Mouse (Mus musculus): ENCODE measurements around the gene Snd1.

Snd1 gene

GRCm38 (mm10) chr6:28549374-28549773 is 74.4 kb downstream of the Snd1 start:
- no peak for DNase-seq

- DNase-seq = no peak
These were observed 75.5 kb downstream of the Snd1 start for GRCm38 (mm10) chr6:28550255-28551004.

GRCm38 (mm10) chr6:28554470-28554869 is 79.5 kb downstream of the Snd1 start:
- no peak for DNase-seq

DNA sequence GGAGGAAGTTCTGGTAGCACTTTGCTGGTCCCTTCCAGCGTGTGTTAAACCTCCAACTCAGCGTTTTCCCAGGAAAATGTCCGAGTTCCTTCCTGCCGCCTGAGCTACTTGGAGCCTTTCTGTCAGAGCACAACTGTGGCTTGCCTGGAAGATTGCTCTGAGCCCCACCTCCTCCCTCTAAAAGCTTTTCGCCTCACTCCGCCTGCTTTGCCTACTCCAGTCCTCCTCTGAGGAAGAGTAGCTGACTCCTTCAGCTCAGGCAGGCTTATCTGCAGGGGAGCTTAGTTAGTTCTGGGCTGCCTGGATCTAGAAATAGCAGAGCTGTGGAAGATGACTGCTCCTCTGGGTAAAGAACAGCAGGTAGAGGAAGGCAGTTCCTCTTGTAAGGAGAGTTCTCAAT is 80.1 kb downstream of the Snd1 start:
- DNase-seq = no peak

GRCm38 (mm10) chr6:28555428-28555827 is 80.5 kb downstream of the Snd1 start:
- DNase-seq = no peak

DNA sequence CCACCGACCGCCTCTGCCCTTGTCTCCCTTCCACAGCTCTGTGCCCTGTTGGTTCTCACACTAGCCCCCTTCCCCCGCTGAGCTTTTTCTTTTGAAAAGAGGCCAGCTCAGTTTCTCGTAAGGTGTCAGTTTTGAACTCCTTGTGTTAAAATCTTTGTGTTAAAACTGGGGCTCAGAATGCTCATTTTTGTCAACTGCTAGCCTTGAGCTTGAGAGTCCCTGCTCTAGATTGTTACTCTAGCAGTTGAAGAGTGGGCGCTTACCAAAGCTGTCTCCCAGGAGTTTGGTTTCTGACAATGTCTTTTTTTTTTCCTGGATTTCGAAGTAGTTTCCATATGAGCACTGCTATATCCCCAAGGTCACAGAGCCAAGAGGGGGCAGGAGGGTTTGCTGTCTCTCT is 82.8 kb downstream of the Snd1 start:
- no peak for DNase-seq

DNA sequence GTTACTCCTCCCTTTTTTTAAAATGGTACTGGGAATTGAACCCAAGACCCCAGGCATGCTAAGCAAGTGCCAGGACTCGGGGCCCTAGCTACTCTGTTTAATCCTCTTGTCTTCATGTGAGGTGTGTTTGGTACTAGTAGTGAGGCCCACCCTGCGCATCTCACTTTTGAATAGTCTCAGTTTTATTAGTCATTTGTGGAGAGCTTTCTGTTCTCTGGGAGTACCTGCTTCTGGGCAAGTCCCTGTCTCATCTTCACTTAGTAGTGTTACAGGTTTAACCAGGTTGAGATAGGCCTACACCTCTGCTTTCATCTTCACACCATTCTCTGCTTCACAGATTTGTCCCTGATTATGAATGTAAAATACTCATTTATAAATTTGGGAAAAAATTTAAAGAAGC is 84.5 kb downstream of the Snd1 start:
- no peak for DNase-seq

GRCm38 (mm10) chr6:28561291-28561995 is 86.5 kb downstream of the Snd1 start:
- peak; percentile 12 for DNase-seq

GRCm38 (mm10) chr6:28562323-28563044 is 87.5 kb downstream of the Snd1 start:
- DNase-seq = no peak

- no peak for DNase-seq
These were observed 93.0 kb downstream of the Snd1 start for GRCm38 (mm10) chr6:28567978-28568377.

DNA sequence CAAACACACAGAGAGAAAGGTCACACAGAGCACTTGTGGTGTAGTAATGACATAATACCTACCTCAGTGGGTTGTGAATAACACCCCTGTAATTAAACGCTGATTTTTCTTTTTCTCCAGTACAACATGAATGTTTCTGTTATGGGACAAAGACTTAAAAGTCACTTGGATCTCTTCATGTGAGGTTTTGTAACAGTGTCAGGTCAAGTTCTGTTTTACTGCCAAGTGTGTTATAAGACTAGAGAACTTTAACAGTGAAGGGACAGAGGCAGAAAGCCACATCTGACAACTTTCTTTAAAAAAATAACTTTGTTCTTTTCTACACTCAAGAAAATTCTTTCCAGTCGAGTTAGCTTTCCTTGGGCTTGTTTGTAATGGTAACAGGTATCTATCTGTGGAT is 97.0 kb downstream of the Snd1 start:
- no peak for DNase-seq

- DNase-seq = peak; percentile 60
These were observed 98.2 kb downstream of the Snd1 start for GRCm38 (mm10) chr6:28572991-28573759.

DNA sequence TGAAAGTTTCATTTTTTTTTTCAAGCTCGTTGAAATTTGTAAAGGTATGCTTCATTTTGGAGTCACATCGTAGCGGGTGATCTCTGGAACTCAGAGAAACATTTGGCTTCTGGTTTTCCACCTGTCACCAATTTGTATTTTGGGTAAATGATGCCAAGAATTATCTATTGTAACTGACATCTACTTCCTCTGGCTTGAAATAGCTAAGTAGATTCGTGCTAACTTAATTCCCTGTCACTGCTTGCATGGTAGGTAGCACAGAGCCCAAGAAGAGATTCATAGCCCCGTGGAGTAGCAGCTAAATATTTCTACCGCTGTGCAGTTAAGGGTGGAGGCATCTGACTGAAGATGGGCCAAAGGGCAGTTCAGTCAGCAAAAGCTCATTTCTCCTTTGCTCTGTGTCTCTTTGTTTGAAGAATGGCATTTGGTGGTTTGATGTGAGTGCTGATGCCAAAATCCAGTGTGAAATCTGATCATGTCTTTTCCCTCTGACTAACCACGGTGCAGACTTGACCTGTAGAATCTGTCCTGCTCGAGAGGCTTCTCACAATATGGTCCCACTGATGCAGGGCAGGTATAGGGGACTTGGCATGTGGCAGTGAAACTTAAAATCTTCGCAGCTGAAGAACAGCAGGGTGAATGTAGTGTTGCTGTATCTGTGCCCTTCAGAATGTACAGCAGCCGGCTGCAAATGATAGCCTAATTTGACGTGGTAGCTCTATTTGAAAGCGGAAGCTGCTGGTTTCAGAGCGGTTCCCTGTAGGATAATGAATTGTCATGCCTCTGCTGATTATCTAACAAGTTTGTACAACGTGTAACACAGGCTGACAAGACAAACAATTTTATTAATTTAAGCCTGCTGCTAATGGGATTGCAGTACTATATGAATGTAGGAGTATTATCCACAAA is 101.7 kb downstream of the Snd1 start:
- peak; percentile 14 for DNase-seq

DNA sequence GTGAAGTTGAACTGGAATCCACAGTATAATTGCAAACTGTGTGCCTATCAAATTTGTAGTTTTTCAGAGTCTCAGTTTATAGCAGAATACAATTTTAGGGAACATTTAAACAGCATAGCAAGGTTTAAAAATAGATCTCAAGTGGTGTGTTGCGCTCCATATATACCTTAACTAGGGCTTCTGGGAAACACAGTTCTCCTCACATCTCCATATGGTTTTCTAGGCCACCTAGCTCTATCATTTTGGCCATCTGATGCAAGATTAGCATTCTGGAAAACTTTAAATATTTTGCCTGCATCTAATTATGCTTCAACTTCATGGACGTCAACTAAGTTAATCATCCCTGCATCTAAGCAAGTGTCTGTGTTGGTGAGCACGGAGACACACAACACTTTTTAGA is 107.9 kb downstream of the Snd1 start:
- DNase-seq = no peak

DNA sequence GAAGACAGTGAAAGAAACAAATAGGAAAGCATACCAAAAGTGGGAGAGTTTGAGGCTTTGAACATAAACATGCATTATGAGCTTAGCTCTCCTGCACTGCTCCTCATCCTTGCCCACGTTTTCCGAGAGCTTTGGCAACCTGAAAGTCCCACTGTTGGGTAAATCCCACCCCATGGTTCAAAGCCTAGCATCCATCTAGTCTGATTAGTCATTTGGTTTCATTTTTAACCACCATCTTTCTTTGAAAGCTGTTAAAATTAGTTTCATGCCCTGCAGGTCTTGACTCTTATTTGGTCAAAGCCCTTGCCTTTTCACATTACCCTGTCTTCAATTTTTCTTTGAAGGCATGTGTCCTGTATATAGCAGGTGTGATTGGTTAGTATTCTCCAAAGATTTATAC is 108.5 kb downstream of the Snd1 start:
- no peak for DNase-seq

DNA sequence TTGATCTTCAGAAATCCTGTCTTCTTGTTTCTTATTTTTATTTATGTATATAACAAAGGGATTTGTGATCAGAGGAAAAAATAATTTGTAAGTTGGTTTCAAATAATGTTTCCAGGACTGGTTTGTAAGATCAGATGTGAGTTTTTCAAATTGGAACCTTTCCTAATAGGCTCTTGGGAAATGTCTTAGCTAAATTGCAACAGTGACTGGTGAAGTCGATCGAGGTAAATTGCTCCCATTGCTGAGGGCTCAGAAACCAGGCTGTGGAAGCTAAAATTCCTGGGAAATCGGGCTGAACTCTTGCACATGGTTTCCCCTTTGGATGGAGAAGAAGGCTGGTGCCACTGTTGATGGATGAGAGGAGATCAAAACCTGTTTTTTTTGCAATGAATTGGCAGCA is 111.9 kb downstream of the Snd1 start:
- no peak for DNase-seq

- no peak for DNase-seq
These were observed 113.7 kb downstream of the Snd1 start for GRCm38 (mm10) chr6:28588494-28589171.

DNA sequence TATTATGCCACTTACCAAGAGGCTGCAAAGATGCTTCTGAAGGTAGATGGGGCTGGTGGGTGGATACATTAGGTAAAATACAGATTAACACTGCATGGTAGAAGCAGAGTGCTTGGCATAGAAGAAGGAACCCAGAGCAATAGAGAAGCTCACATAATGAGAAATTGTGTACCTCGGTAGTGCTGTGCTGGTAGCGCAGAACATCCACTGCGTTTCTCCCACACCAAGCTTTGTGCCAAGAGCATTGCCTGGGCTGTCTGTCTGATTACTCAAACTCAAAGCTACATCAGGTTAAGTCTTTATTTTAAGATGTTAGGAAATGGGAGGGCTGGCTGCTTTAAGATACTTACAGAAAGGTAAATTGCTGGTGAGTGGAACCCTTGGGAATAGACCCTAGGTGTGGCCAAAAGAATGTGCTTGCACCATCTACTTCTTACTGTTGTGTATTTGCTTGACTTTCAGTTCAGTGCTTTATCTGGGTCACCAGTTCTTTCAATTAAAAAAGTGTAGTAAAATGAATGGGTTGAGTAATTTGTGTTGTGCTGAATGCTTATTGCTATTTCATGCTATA is 117.5 kb downstream of the Snd1 start:
- no peak for DNase-seq

DNA sequence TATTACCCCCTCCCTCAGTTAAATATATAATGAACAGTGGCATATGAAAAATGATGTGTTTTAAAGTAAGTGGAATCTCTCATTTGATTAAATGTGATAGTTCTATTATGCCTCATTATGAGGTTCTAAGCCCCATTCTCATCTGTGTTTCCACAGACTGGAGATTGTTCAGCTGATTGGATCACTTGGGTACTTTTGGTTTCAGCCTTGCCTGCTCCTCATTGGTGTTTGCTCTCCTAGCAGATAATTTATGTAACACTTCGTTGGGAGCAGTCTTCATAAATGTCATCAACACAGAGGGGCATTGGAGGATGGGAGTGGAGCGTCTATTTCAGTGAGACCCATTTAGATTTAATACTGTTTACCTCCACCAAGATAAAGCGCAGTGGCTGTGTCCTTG is 118.8 kb downstream of the Snd1 start:
- no peak for DNase-seq

DNA sequence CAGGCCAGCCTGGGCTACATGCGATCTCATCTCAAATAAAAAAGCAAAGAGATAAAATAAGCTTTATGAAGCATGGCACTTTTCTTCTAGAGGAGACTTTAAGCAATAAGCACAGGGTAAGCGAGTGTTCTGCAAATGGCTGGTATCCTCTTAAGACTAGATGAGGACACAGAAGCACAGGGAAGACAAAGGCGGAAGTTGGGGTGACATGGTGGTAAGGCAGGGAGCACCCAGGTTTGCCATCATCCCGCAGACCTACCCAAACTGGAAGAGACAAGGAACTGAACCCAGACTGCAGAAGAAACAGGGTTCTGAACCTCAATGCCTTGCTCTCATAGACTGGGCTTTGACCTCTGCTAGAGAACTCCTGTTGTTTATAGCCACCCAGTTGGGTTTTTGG is 119.8 kb downstream of the Snd1 start:
- DNase-seq = no peak

- no peak for DNase-seq
These were observed 120.3 kb downstream of the Snd1 start for GRCm38 (mm10) chr6:28595231-28595630.
